Mouse (Mus musculus) B cell, adult (primary cell): ENCODE measurements around the gene Nt5c2. TPM values are rescaled to one million over a fixed set of nuclear protein-coding genes. Genes with fewer than 3 reads are reported as not detected.

ENCODE experiments used
- total RNA-seq: library from RNA; stranded (reverse); gene quantifications from 4 replicates; pipeline ENCODE4 v1.2.4, GENCODE M21; 2023; ENCODE audit not compliant: inconsistent age

The Nt5c2 gene
- 73.6 to 97.4 TPM (median 91.6 TPM) in 4 replicates for total RNA-seq

DNA sequence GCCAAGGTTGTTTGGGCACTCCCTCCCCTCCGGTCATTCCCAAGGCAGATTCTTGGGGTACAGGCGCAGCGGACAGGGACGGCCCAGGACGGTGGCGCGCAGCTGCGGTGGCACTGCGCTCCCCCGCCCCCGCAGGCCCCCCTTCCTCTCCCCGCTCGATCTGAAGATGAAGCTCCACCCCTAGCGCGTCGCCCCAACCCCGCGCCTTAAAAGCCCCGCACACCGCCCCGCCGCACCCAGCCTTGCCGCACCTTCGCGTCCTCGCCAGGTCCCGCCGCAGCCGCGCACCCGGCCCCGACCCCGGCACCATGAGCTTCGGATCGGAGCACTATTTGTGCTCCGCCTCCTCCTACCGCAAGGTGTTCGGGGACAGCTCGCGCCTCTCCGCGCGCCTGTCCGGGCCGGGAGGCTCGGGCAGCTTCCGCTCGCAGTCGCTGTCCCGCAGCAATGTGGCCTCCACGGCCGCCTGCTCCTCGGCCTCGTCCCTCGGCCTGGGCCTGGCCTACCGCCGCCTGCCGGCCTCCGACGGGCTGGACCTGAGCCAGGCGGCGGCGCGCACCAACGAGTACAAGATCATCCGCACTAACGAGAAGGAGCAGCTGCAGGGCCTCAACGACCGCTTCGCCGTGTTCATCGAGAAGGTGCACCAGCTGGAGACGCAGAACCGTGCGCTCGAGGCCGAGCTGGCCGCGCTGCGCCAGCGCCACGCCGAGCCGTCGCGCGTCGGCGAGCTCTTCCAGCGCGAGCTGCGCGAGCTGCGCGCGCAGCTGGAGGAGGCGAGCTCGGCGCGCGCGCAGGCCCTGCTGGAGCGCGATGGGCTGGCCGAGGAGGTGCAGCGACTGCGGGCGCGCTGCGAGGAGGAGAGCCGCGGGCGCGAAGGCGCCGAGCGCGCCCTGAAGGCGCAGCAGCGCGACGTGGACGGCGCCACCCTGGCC lies at the start of gene Nt5c2, which contains the start of gene Ina:
Gene Nt5c2 (minus strand): TSS at position 707 of the 935 bp plus-strand sequence.
Gene Ina (plus strand): TSS at position 252 of the 935 bp plus-strand sequence.

DNA sequence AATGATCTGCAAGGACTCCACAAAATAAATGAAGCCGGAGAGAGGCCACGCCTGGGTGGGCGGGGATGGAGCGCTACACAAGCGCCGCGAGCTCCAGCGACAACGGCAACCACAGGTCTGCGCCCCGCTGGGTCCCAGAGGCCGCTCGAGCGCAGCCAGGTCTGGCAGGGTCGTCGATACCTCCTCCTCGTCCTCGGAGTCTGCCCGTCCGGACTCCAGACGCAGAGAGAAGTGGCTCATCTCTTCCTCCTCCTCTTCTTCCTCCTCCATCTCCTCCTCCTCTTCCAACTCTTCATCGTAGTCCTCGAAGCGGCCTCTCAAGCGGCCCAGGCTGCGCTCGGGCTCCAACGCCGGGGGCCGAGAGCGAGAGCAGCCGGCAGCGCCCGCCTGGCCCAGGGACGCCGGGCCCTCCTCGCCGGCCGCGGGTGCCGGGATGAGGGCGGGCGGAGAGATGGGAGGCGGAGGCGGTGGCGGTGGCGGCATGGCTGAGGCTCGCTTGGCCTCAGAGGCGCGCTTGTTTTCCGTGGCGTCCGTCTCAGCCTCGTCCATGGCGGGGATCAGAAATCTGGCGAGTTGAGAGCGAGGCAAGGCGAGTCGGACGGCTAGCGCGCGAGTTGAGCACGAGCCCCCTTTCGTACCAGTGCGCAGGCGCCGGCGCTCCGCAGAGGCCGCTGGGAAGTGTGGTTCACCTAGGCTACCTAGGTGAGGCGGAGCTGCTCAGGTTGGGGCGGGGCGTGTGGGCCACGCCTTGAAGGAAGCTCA lies 35.5 kb upstream of the Nt5c2 start, which contains the start of gene Pcgf6:
Gene Pcgf6 (minus strand): TSS at position 636 of the 762 bp plus-strand sequence.

Other genes with a start within 250 kb of the Nt5c2 start
- not detected in 4 replicates for gene Ina, start 455 bp downstream of the Nt5c2 start, total RNA-seq
- 18.7 to 21.1 TPM (median 20.3 TPM) in 4 replicates for gene Pcgf6, start 35.8 kb upstream of the Nt5c2 start, total RNA-seq
- gene Taf5, start 52.6 kb upstream of the Nt5c2 start, total RNA-seq: 11.6 to 14.8 TPM (median 12.3 TPM) in 4 replicates
- 173 to 227 TPM (median 200 TPM) in 4 replicates for gene Usmg5, start 75.5 kb upstream of the Nt5c2 start, total RNA-seq
- 46.5 to 50.8 TPM (median 47.7 TPM) in 4 replicates for gene Pdcd11, start 75.6 kb upstream of the Nt5c2 start, total RNA-seq
- gene Calhm2, start 123.1 kb upstream of the Nt5c2 start, total RNA-seq: 47.0 to 51.4 TPM (median 49.1 TPM) in 4 replicates
- gene Calhm1, start 129.1 kb upstream of the Nt5c2 start, total RNA-seq: 0.45 TPM in 1 of 4 replicates, not detected in the others
- not detected in 4 replicates for gene Calhm3, start 142.6 kb upstream of the Nt5c2 start, total RNA-seq
- not detected in 4 replicates for gene Neurl1a, start 163.7 kb upstream of the Nt5c2 start, total RNA-seq